Mouse (Mus musculus) megakaryocyte, embryonic 14.5 days (primary cell): Measurements from ENCODE around the gene Gm49366. TPM values are rescaled to one million over a fixed set of nuclear protein-coding genes. Genes with fewer than 3 reads are reported as not detected.
"Not testable (repeated sequence)": the region's sequence is repeated elsewhere in the genome, so short reads cannot be mapped to it uniquely, and the experiment has no call there.

Experiments used
- H3K27me3 ChIP-seq: replicated peaks from 2 replicates; pipeline ENCODE3; 2012; ENCODE audit warnings: inconsistent platforms
- H3K36me3 ChIP-seq: replicated peaks from 2 replicates; pipeline ENCODE3; 2012; ENCODE audit warnings: low read length, inconsistent platforms, mixed read lengths
- H3K4me1 ChIP-seq: 2 replicates; pipeline ENCODE4 v1.6.1; 2012; ENCODE audit warnings: inconsistent platforms
- H3K4me3 ChIP-seq: replicated peaks from 2 replicates; pipeline ENCODE3; 2012; ENCODE audit warnings: moderate library complexity, mild to moderate bottlenecking, inconsistent platforms
- H3K9me3 ChIP-seq: 2 replicates; pipeline ENCODE4 v1.6.1; 2012; ENCODE audit warnings: inconsistent platforms
- FLI1 ChIP-seq: IDR thresholded peaks from 2 replicates; pipeline ENCODE4 v1.6.1; 2012; ENCODE audit warnings: low read length, inconsistent platforms, mixed read lengths
- GATA1 ChIP-seq: IDR thresholded peaks from 3 replicates; pipeline ENCODE4 v1.6.1; 2012; ENCODE audit warnings: mixed read lengths, low read length, inconsistent platforms, borderline replicate concordance
- polyA plus RNA-seq: library from polyadenylated mRNA; stranded (reverse); fragments of >175 nt; gene quantifications from 2 replicates; pipeline ENCODE4 v1.2.3, GENCODE M21; 2012; ENCODE audit warnings: low replicate concordance; ENCODE audit not compliant: insufficient read depth

Gm49366 gene
- polyA plus RNA-seq, 1 experiment = not detected

DNA sequence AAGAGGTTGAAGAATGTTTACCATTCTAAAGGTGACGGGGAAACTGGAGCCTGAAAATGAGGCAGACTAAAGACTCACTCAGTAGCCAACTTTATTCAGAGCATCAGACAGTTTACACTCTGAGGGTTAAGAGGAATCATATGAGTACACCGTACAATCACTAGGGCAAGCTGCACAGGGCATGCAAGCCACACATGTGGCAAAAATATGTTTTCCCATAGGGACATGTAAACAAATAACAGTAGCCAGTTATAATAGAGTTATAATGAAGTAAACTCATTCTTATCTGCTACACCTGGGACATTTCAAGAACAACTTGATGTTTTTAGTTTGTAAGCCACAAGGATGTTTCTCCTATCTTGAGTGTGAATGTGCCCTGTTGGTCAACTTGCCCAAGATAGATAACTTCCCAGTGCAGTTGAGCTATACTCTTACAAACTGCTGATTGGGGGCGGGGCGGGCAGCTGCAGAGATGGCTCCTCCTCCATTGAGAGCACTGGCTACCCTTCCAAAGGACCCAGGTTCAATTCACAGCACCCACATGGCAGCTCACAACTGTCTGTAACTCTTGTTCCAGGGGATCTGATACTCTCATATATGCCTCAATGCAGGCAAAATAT, 38.7 kb downstream of the Gm49366 start:
- H3K4me1 ChIP-seq = no peaks in the 10 kb centered on the region
- no peak overlapping the region for H3K4me3 ChIP-seq
- TF ChIP-seq FLI1 (no peak), GATA1 (no peak)
- H3K9me3 ChIP-seq = no peaks in the 10 kb centered on the region
- H3K27me3 ChIP-seq = peaks cover 18% of the 10 kb centered on the region
- H3K36me3 ChIP-seq = no peaks in the 10 kb centered on the region

DNA sequence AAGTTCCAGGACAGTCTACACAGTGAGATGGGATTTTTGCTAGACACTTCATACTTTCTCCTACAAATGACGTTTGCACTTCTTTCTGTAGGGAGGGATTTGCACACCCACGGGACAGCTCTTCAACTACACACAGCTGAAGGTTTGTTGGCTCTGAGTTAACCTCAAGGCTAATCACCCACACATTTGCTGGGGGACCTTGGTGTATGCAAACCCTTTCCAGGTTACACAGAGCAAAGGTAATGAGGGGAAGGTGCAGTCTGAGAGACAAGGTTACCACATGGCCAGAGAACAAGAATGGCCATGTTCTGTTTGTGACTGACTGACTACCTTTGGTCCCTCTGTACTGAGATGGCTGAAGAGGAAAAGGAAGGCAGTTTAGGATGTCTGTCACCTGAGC, 45.1 kb downstream of the Gm49366 start:
- peaks cover 9% of the 10 kb centered on the region for H3K27me3 ChIP-seq
- TF ChIP-seq FLI1 = no peak
- H3K4me3 ChIP-seq = no peak overlapping the region
- no peaks in the 10 kb centered on the region for H3K36me3 ChIP-seq
- no peaks in the 10 kb centered on the region for H3K4me1 ChIP-seq
- H3K9me3 ChIP-seq = peaks cover 13% of the 10 kb centered on the region

DNA sequence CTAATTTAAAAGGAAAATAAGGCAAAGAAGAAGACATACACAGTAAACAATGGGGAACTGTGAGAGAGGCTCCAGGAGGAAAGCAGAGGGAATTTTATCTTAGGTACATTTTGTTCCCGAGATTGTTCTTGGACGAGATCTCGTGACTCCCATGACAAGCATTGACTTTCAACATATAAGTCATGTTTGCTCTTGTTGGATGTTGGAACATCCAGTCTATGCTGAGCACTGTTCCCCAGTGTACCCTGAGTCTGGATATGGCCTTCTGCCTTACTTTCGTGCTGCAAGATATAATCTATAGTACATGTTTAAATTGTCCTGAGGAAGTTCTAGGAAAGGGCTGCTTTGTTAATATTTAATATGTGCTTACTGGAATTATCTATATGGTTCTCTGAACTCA, 45.8 kb downstream of the Gm49366 start:
- H3K36me3 ChIP-seq = no peaks in the 10 kb centered on the region
- TF ChIP-seq FLI1 = no peak
- no peak for TF ChIP-seq GATA1
- H3K4me1 ChIP-seq = no peaks in the 10 kb centered on the region
- H3K9me3 ChIP-seq = peaks cover 20% of the 10 kb centered on the region
- H3K4me3 ChIP-seq = no peak overlapping the region
- peaks cover 9% of the 10 kb centered on the region for H3K27me3 ChIP-seq

DNA sequence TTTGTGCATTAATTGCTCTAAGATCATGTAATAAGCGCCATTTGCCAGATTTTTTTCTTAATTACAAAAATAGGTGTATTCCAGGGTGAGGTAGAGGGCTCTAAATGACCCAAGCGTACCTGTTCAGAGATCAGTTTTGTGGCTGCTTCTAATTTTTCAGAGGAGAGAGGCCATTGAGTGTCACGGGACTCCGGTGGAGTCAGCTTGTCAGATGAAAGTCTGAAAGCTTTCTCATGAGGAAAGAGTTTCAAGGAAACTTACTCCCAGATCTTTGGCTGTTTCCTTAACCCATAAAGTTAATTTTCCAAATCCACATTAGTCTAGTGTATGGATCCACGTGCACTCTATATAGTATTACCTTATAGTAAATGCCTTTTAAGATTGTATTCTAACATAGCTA, 55.9 kb downstream of the Gm49366 start:
- H3K4me3 ChIP-seq, H3K27me3 ChIP-seq, H3K36me3 ChIP-seq, H3K4me1 ChIP-seq: not testable (repeated sequence)
- H3K9me3 ChIP-seq = peaks cover 35% of the 10 kb centered on the region

DNA sequence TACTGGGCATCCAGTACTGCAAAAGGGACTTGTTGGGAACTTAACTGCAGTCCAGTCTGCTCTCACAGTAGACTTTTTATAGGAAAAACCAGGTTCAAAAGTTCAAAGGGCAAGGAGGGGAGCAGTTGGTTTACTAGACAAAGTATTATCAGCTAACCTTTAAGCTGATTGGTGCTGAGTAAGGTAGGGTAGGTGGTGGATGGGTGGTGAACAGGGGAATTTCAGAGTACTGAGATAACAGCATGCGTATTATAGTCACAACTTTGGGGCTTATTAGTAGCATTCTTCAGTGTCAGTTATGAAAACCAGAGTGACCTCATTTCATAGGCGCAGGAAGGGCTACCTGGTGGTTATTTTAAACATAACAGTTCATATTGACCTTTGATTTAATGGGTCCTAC, 60.9 kb downstream of the Gm49366 start:
- H3K4me1 ChIP-seq = peaks cover 8% of the 10 kb centered on the region
- no peak for TF ChIP-seq FLI1
- TF ChIP-seq GATA1 = no peak
- H3K27me3 ChIP-seq = peaks cover 14% of the 10 kb centered on the region
- H3K36me3 ChIP-seq = no peaks in the 10 kb centered on the region
- peaks cover 18% of the 10 kb centered on the region for H3K9me3 ChIP-seq
- no peak overlapping the region for H3K4me3 ChIP-seq

DNA sequence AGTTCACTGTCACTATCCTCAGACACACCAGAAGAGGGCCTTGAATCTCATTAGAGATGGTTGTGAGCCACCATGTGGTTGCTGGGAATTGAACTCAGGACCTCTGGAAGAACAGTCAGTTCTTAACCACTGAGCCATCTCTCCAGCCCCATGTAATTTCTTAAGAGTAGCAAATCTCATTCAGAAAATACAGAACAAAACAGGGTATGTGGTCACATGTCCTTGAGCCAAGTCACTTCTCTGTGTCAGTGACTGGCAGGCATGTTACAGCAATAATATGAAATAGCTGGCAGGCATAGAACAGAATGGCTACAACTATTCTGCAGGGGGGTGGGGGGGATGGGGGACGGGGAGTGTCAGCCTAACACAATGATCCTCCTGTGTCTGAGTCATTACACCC, 61.3 kb downstream of the Gm49366 start:
- Histone ChIP-seq H3K9me3 (peaks cover 18% of the 10 kb centered on the region), H3K4me1 (peaks cover 8% of the 10 kb centered on the region), H3K27me3 (peaks cover 14% of the 10 kb centered on the region), H3K36me3 (no peaks in the 10 kb centered on the region), H3K4me3 (no peak overlapping the region)
- TF ChIP-seq GATA1 (no peak), FLI1 (no peak)

DNA sequence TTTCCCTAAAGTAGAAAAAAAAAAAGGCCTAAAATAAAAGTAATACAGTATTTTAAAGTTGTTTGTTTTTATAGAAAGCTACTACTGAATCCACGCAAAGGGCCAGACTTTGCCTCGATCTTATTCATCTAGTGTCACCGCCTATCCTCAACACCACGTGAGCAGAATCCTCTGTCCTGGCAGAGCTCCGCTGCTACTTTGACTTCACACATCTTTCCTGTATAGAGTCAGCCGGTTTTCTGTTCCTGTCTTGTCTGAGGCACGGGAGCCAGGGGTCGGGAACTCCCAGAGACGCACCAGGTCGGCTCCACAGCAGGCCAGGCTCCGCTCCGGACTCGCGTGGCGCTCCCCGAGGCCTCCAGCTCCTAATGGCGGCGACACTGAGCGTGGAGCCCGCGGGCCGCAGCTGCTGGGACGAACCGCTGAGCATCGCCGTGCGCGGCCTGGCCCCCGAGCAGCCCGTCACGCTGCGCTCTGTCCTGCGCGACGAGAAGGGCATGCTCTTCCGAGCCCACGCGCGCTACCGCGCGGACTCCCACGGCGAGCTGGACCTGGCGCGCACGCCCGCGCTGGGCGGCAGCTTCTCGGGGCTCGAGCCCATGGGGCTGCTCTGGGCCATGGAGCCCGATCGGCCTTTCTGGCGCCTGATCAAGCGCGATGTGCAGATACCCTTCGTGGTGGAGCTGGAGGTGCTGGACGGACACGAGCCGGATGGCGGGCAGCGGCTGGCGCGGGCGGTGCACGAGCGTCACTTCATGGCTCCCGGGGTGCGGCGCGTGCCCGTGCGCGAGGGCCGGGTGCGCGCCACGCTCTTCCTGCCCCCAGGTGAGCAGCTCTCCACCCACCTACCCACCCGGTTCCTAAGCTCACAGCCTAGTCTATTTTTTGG, 62.1 kb downstream of the Gm49366 start, which contains the start of gene Acot6:
Acot6 (plus strand) TSS at position 51 of the 889 bp plus-strand sequence.
- Histone ChIP-seq H3K27me3 (peaks cover 14% of the 10 kb centered on the region), H3K9me3 (peaks cover 13% of the 10 kb centered on the region), H3K4me1 (peaks cover 14% of the 10 kb centered on the region), H3K4me3 (peak within 1 kb of the TSS; percentile 89)
- not testable (repeated sequence) for H3K36me3 ChIP-seq

DNA sequence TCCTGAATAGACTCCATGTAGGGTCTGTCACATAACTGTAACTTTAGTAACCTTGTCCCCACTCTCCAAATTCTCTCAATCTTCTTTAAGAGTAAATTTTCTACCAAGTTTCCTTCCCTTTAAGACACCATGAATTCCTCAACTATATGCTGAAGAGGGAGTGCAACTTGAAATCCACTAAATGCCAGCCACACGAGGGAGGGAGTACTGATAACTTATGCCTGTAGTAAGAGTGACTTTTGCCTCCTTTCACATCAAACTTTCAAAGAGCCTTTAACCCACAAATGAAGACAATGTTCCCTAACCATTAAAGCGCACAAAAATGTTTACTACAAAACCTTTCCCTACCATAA, 62.7 kb downstream of the Gm49366 start:
- H3K36me3 ChIP-seq = no peaks in the 10 kb centered on the region
- H3K27me3 ChIP-seq = peaks cover 14% of the 10 kb centered on the region
- peak overlapping the region; percentile 89 for H3K4me3 ChIP-seq
- peaks cover 10% of the 10 kb centered on the region for H3K9me3 ChIP-seq
- H3K4me1 ChIP-seq = peaks cover 16% of the 10 kb centered on the region
- no peak for TF ChIP-seq FLI1
- TF ChIP-seq GATA1 = no peak

DNA sequence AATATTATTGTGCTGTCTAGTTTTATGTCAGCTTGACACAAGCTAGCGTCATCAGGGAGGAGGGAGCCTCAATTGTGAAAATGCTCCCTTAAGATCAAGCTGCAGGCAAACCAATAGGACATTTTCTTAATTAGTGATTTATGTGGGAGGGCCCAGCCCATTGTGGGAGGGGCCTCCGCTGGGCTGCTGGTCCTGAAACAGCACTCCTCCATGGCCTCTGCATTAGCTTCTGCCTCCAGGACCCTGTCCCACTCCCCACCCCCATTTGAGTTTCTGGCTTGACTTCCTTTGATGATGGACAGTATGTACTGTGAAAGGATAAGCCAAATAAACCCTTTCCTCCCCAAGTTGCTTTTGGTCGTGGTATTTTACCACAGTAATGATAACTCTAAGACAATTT, 68.3 kb downstream of the Gm49366 start:
- Histone ChIP-seq H3K36me3 (peaks cover 6% of the 10 kb centered on the region), H3K4me1 (peaks cover 26% of the 10 kb centered on the region), H3K9me3 (peaks cover 15% of the 10 kb centered on the region), H3K27me3 (peaks cover 1% of the 10 kb centered on the region), H3K4me3 (no peak overlapping the region)
- TF ChIP-seq GATA1 = no peak
- no peak for TF ChIP-seq FLI1

DNA sequence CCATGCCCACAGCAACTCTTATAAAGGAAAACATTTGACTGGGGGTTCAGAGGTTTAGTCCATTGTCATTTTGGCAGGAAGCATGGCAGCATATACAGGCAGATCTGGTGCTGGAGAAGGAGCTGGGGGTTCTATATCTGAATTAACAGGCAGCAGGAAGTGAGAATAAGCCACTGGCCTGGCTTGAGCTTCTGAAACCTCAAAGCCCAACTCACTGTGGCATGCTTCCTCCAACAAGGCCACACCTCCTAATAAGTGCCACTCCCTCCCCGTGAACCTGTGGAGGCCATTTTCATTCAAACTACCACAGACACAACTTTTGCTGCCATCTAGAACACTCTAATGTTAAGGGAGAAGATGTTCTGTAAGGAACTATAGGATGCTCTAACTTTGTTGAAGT, 69.0 kb downstream of the Gm49366 start:
- peaks cover 6% of the 10 kb centered on the region for H3K36me3 ChIP-seq
- H3K4me3 ChIP-seq = no peak overlapping the region
- H3K4me1 ChIP-seq = peaks cover 26% of the 10 kb centered on the region
- TF ChIP-seq FLI1 (no peak), GATA1 (no peak)
- H3K9me3 ChIP-seq = peaks cover 15% of the 10 kb centered on the region
- H3K27me3 ChIP-seq = no peaks in the 10 kb centered on the region

Other genes with a start within 250 kb of the Gm49366 start
- 13.4 and 19.5 TPM in 2 replicates for gene Numb, start 117.0 kb upstream of the Gm49366 start, polyA plus RNA-seq
- gene Riox1, start 88.3 kb upstream of the Gm49366 start, polyA plus RNA-seq = 27.4 and 68.6 TPM in 2 replicates
- gene Heatr4, start 54.1 kb upstream of the Gm49366 start, polyA plus RNA-seq = not detected in 2 replicates
- gene Acot2, start 51.1 kb upstream of the Gm49366 start, polyA plus RNA-seq = 5.9 and 6.7 TPM in 2 replicates
- gene Acot1, start 29.4 kb upstream of the Gm49366 start, polyA plus RNA-seq = 0.59 TPM in 1 of 2 replicates, not detected in the other
- gene Acot4, start 556 bp upstream of the Gm49366 start, polyA plus RNA-seq = not detected in 2 replicates
- not detected in 2 replicates for gene Acot3, start 13.2 kb downstream of the Gm49366 start, polyA plus RNA-seq
- not detected in 2 replicates for gene Acot5, start 30.4 kb downstream of the Gm49366 start, polyA plus RNA-seq
- 0.16 TPM in 1 of 2 replicates, not detected in the other for gene Acot6, start 61.7 kb downstream of the Gm49366 start, polyA plus RNA-seq
- 0.44 TPM in 1 of 2 replicates, not detected in the other for gene Dnal1, start 75.4 kb downstream of the Gm49366 start, polyA plus RNA-seq
- gene Pnma1, start 109.6 kb downstream of the Gm49366 start, polyA plus RNA-seq = 0.04 TPM in 1 of 2 replicates, not detected in the other
- gene Elmsan1, start 179.9 kb downstream of the Gm49366 start, polyA plus RNA-seq = 9.8 and 10.1 TPM in 2 replicates
- gene Ptgr2, start 246.3 kb downstream of the Gm49366 start, polyA plus RNA-seq = 3.3 TPM in 1 of 2 replicates, not detected in the other